In the genomic region with DNA sequence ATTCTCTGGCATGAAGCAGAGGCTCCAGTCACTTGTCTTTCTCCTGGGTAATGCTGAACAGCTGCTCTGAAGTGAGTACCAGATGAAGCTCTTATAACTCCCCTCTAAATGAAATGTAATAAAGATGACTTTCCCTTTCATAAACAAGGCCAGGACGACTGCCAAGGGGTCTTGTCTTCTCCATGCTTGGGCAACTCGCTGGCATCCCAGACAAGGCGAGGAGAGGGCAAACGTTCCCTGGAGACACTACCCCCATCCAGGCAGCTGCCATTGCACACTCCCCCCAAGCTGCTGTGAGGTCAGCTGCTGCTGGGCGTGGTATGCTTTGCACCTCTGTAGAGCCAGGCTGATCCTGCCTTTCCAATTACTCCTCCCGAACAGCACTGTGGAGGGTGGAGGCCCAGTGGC, we compare ENCODE assay signal across 10 mouse cellular contexts.
DNase-seq lines count a peak whose midpoint lies in the region; ATAC-seq and TF ChIP-seq lines count a peak whose summit lies in the region.
"Had no signal": no experiment of that assay in that cellular context is flagged by ENCODE, and none has a peak within 500 bp of the region (broad histone marks: within the 10 kb centered on the region; RNA-seq: fewer than 3 reads in every experiment).

No protein-coding gene starts in this region.

- no peak overlapping the region for H3K4me2 ChIP-seq in kidney, embryonic 15.5 days
- H3K4me2 ChIP-seq in embryonic facial prominence, embryonic 13.5 days, result peak overlapping the region; percentile 16; the same call in 1 of the 2 replicates
- H3K4me2 ChIP-seq in hindbrain, embryonic 16.5 days (ENCODE audit: low read length), result no peak overlapping the region
- H3K4me2 ChIP-seq in midbrain, postnatal 0 days (ENCODE audit: low read depth, low read length, poor library complexity, severe bottlenecking), result no peak overlapping the region
- H3K4me2 ChIP-seq: neural tube, embryonic 12.5 days had no signal

- peak overlapping the region; percentile 45; the same call in 1 of the 2 replicates for H3K27ac ChIP-seq in kidney, embryonic 15.5 days
- H3K27ac ChIP-seq in embryonic facial prominence, embryonic 13.5 days, result peak overlapping the region; percentile 78
- no peak overlapping the region for H3K27ac ChIP-seq in hindbrain, embryonic 16.5 days (ENCODE audit: low read depth, low read length)
- H3K27ac ChIP-seq in midbrain, postnatal 0 days (ENCODE audit: low read depth, low read length), result peak overlapping the region; percentile 26; the same call in 1 of the 2 replicates
- H3K27ac ChIP-seq: neural tube, embryonic 12.5 days had no signal

- 19% methylated on average over 6 of the region's 6 CpGs for WGBS in kidney, embryonic 15.5 days
- 23% methylated on average over 6 of the region's 6 CpGs for WGBS in embryonic facial prominence, embryonic 13.5 days
- WGBS in hindbrain, embryonic 16.5 days, result 24% methylated on average over 6 of the region's 6 CpGs
- WGBS in midbrain, postnatal 0 days, result 30% methylated on average over 6 of the region's 6 CpGs

- H3K9ac ChIP-seq in kidney, embryonic 15.5 days, result no peak overlapping the region
- H3K9ac ChIP-seq in embryonic facial prominence, embryonic 13.5 days, result 0 out of 2 replicates have a peak overlapping the region, but pooled peaks have one; percentile 16
- no peak overlapping the region for H3K9ac ChIP-seq in hindbrain, embryonic 16.5 days (ENCODE audit: low read depth, low read length)
- H3K9ac ChIP-seq in midbrain, postnatal 0 days (replicated peaks; ENCODE audit: low read length, poor library complexity, severe bottlenecking), result no peak overlapping the region
- H3K9ac ChIP-seq: neural tube, embryonic 12.5 days had no signal

- H3K4me3 ChIP-seq in kidney, embryonic 15.5 days (replicated peaks), result no peak overlapping the region
- H3K4me3 ChIP-seq in embryonic facial prominence, embryonic 13.5 days, result no peak overlapping the region
- no peak overlapping the region for H3K4me3 ChIP-seq in hindbrain, embryonic 16.5 days (ENCODE audit: low read length)
- no peak overlapping the region for H3K4me3 ChIP-seq in midbrain, postnatal 0 days (ENCODE audit: low read depth, low read length)
- H3K4me3 ChIP-seq: neural tube, embryonic 12.5 days had no signal

- no peaks in the 10 kb centered on the region for H3K9me3 ChIP-seq in kidney, embryonic 15.5 days (replicated peaks)
- H3K9me3 ChIP-seq in embryonic facial prominence, embryonic 13.5 days, result no peaks in the 10 kb centered on the region
- no peaks in the 10 kb centered on the region for H3K9me3 ChIP-seq in hindbrain, embryonic 16.5 days (ENCODE audit: control insufficient read depth, low read length)
- no peaks in the 10 kb centered on the region for H3K9me3 ChIP-seq in midbrain, postnatal 0 days (ENCODE audit: low read length)
- H3K9me3 ChIP-seq: neural tube, embryonic 12.5 days had no signal

- DNase-seq in kidney, adult 11 months, result no peak
- peak; percentile 79 for DNase-seq in midbrain, postnatal 0 days (ENCODE audit: low spot score)
- DNase-seq in T-cell, adult 2 months (ENCODE audit: low spot score), result no peak
- DNase-seq in adrenal gland, postnatal 4 days (ENCODE audit: low spot score in 2 of 2), result no peak
- DNase-seq: cerebellum, adult 18-20 months had no signal

- H3K4me1 ChIP-seq in kidney, embryonic 15.5 days, result peaks cover 26% of the 10 kb centered on the region
- peaks cover 44% of the 10 kb centered on the region for H3K4me1 ChIP-seq in embryonic facial prominence, embryonic 13.5 days
- H3K4me1 ChIP-seq in hindbrain, embryonic 16.5 days (ENCODE audit: control insufficient read depth, insufficient read depth, low read depth, low read length), result no peaks in the 10 kb centered on the region
- H3K4me1 ChIP-seq in midbrain, postnatal 0 days (ENCODE audit: insufficient read depth, low read length), result no peaks in the 10 kb centered on the region
- H3K4me1 ChIP-seq: neural tube, embryonic 12.5 days had no signal

- H3K36me3 ChIP-seq in kidney, embryonic 15.5 days, result no peaks in the 10 kb centered on the region
- H3K36me3 ChIP-seq in embryonic facial prominence, embryonic 13.5 days, result no peaks in the 10 kb centered on the region
- no peaks in the 10 kb centered on the region for H3K36me3 ChIP-seq in hindbrain, embryonic 16.5 days (ENCODE audit: control insufficient read depth, insufficient read depth, low read length)
- H3K36me3 ChIP-seq in midbrain, postnatal 0 days (ENCODE audit: insufficient read depth, low read length), result no peaks in the 10 kb centered on the region
- H3K36me3 ChIP-seq: G1E; neural tube, embryonic 12.5 days had no signal

- TF ChIP-seq CTCF in midbrain, postnatal 0 days (IDR thresholded peaks at IDR 0.05), result no peak

- ATAC-seq in kidney, embryonic 15.5 days (replicated peaks; ENCODE audit: low FRiP score), result peak; percentile 77
- ATAC-seq in embryonic facial prominence, embryonic 13.5 days (ENCODE audit: insufficient number of reproducible peaks, insufficient read depth, low FRiP score, low TSS enrichment, low read depth), result peak; percentile 74
- peak; percentile 76 for ATAC-seq in hindbrain, embryonic 16.5 days
- ATAC-seq in midbrain, postnatal 0 days (ENCODE audit: low FRiP score), result peak; percentile 49; the same call in 1 of the 2 replicates

- no peaks in the 10 kb centered on the region for H3K27me3 ChIP-seq in kidney, embryonic 15.5 days
- H3K27me3 ChIP-seq in embryonic facial prominence, embryonic 13.5 days, result no peaks in the 10 kb centered on the region
- no peaks in the 10 kb centered on the region for H3K27me3 ChIP-seq in hindbrain, embryonic 16.5 days (replicated peaks; ENCODE audit: control insufficient read depth, insufficient read depth, low read length)
- no peaks in the 10 kb centered on the region for H3K27me3 ChIP-seq in midbrain, postnatal 0 days (ENCODE audit: insufficient read depth, low read length)
- H3K27me3 ChIP-seq: neural tube, embryonic 12.5 days had no signal
